Mouse (Mus musculus) C2C12 (cell line): ENCODE results near the gene Cldn34c3. TPM values are rescaled to one million over a fixed set of nuclear protein-coding genes. Genes with fewer than 3 reads are reported as not detected.
"Not testable (repeated sequence)": the region's sequence is repeated elsewhere in the genome, so short reads cannot be mapped to it uniquely, and the experiment has no call there.

Source experiments
- H3K27me3 ChIP-seq: one replicate; pipeline ENCODE4 v1.6.1; 2011; ENCODE audit not compliant: control insufficient read depth, insufficient read depth, insufficient read length
- H3K36me3 ChIP-seq: one replicate; pipeline ENCODE4 v1.6.1; 2011; ENCODE audit not compliant: control insufficient read depth, insufficient read depth
- H3K4me3 ChIP-seq: one replicate; pipeline ENCODE4 v1.5.1; 2011; ENCODE audit warnings: mild to moderate bottlenecking, control low read depth; ENCODE audit not compliant: poor library complexity, insufficient read depth, severe bottlenecking
- H3K79me2 ChIP-seq: one replicate; pipeline ENCODE4 v1.6.1; 2011; ENCODE audit not compliant: control insufficient read depth, insufficient read depth
- H3K79me3 ChIP-seq: one replicate; pipeline ENCODE4 v1.6.1; 2011; ENCODE audit warnings: low read depth, control low read depth
- H3ac ChIP-seq: one replicate; pipeline ENCODE3; 2011; ENCODE audit warnings: low read depth; ENCODE audit not compliant: control insufficient read depth, insufficient read length
- long read RNA-seq, 2 experiments: library from polyadenylated mRNA; unstranded; transcript quantifications; one replicate each; pipeline ENCODE4 v2.0.0; 2019 to 2020
- polyA plus RNA-seq: library from polyadenylated mRNA; unstranded; fragments of >200 nt; fragmentation: generic; extraction: Trizol; gene quantifications from one replicate; pipeline ENCODE4 v1.2.1, GENCODE M21; 2012; ENCODE audit warnings: missing spikeins

Gene Cldn34c3
- polyA plus RNA-seq, result 0.19 TPM
- long read RNA-seq, experiment 1, result 0 reads
- long read RNA-seq, experiment 2, result 0 reads

DNA sequence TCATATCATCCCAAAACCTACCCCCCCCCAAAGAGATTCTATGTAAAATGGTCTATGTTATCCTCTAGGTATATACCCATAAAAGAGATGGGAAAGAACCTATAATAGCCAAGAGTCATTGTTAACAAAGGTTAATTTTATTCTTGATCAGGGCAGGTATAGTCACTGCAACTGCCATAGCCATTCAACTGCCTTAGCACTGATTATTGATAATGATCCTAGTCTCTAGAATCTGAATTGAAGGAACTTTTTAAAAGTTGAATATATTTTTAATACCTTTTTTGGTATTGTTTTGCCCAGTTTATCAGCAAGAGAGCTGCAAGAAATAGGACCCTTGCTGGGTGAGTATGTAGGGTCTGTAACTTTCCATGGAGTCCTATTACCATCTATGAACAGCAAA is at the start of gene Cldn34c3:
Gene Cldn34c3, plus strand, starts transcription at position 301 of the 400 bp plus-strand sequence.
- not testable (repeated sequence) for H3K79me3 ChIP-seq, H3K27me3 ChIP-seq, H3K79me2 ChIP-seq, H3K4me3 ChIP-seq, H3ac ChIP-seq, H3K36me3 ChIP-seq

Other genes starting within 250 kb of the Cldn34c3 start
- not detected for gene Cldn34c2, start 212.0 kb upstream of the Cldn34c3 start, polyA plus RNA-seq
- gene Gm17467, start 88.9 kb upstream of the Cldn34c3 start, polyA plus RNA-seq, result not detected